Mouse (Mus musculus) stomach, adult 2 months (tissue): ENCODE measurements around the gene Gm2042. TPM values are rescaled to one million over a fixed set of nuclear protein-coding genes. Genes with fewer than 3 reads are reported as not detected.

ENCODE experiments used
- polyA plus RNA-seq: library from polyadenylated mRNA; depleted of rRNA; stranded (reverse); fragments of >200 nt; gene quantifications from 2 replicates; pipeline ENCODE4 v1.2.3, GENCODE M21; 2012; rRNA removed

The Gm2042 gene
- polyA plus RNA-seq, result not detected in 2 replicates

DNA sequence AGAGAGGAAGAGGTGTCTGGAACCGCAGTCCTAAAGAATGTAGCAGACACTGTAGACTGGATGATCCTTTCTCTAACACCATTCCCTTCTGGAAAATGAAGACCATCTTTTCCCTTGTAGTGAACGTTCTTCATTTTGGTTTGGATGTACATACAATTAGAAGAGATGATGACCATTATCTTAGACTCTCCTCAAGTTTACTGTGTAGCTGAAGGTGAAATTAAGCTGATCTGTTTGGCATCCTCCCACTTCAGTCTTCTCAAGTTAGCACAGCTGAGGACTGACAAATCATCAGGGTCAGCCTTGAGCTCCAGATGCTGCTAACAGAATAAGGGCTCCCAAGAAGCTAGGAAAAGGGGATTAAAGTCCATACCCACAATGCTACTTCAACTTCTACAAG is at the start of gene Gm2042:
Gene Gm2042 (plus strand): TSS at position 301 of the 400 bp plus-strand sequence.

DNA sequence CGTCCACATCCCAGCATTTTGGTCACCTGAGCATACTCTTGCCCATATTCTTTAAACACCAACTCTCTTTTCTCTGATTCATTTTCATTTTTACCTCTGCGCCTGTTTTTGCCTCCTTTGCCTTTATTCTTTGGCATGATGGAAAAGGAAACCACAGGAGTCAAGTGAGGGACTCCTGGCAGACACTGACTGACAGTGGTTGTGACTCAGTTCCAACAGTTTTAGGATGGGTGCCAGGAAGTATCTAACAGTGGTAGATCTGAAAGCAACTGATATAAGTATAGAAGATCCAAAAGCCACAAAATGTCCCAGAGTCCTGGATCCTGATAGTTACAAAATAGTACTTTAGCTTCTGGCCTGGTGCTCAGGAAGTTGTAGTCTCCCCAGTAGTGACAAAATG is 34.2 kb upstream of the Gm2042 start, which contains the start of gene Gm2035:
Gene Gm2035 (minus strand): TSS at position 137 of the 400 bp plus-strand sequence.

Other genes with a start within 250 kb of the Gm2042 start
- gene Gm21319, start 178.3 kb upstream of the Gm2042 start, polyA plus RNA-seq, result not detected in 2 replicates
- not detected in 2 replicates for gene Gm21936, start 158.6 kb upstream of the Gm2042 start, polyA plus RNA-seq
- gene BB287469, start 137.5 kb upstream of the Gm2042 start, polyA plus RNA-seq, result not detected in 2 replicates
- gene Gm2001, start 111.7 kb upstream of the Gm2042 start, polyA plus RNA-seq, result not detected in 2 replicates
- gene Gm2016, start 80.0 kb upstream of the Gm2042 start, polyA plus RNA-seq, result not detected in 2 replicates
- not detected in 2 replicates for gene Gm2022, start 58.7 kb upstream of the Gm2042 start, polyA plus RNA-seq
- gene Gm2035, start 34.2 kb upstream of the Gm2042 start, polyA plus RNA-seq, result not detected in 2 replicates
- gene Gm2075, start 57.8 kb downstream of the Gm2042 start, polyA plus RNA-seq, result not detected in 2 replicates
- gene Gm6803, start 64.7 kb downstream of the Gm2042 start, polyA plus RNA-seq, result not detected in 2 replicates
- not detected in 2 replicates for gene Gm2056, start 72.9 kb downstream of the Gm2042 start, polyA plus RNA-seq
- not detected in 2 replicates for gene Gm16368, start 129.6 kb downstream of the Gm2042 start, polyA plus RNA-seq
- gene Gm10436, start 228.0 kb downstream of the Gm2042 start, polyA plus RNA-seq, result not detected in 2 replicates